Mouse (Mus musculus) forebrain, embryonic 16.5 days (tissue): ENCODE data around the gene Cpne4. TPM values are rescaled to one million over a fixed set of nuclear protein-coding genes. Genes with fewer than 3 reads are reported as not detected.

ENCODE experiments used
- ATAC-seq: fragments of 200-750 bp; cut with Nextera tagmentation; 2 replicates; pipeline ENCODE4 v1.8.0; 2017; ENCODE audit warnings: mild to moderate bottlenecking, moderate library complexity
- H3K27ac ChIP-seq: fragments of 300-500 bp; sonication (generic); 2 replicates; pipeline ENCODE4 v1.5.1; 2014; ENCODE audit warnings: low read length, control low read depth
- H3K27me3 ChIP-seq: fragments of 300-500 bp; sonication (generic); replicated peaks from 2 replicates; pipeline ENCODE4 v1.6.1; 2014; ENCODE audit warnings: low read length; ENCODE audit not compliant: control insufficient read depth, insufficient read depth
- H3K36me3 ChIP-seq: fragments of 300-500 bp; sonication (generic); 2 replicates; pipeline ENCODE4 v1.6.1; 2014; ENCODE audit not compliant: control insufficient read depth, insufficient read depth
- H3K4me1 ChIP-seq: fragments of 300-500 bp; sonication (generic); replicated peaks from 2 replicates; pipeline ENCODE4 v1.6.1; 2014; ENCODE audit warnings: low read length; ENCODE audit not compliant: control insufficient read depth, insufficient read depth
- H3K4me2 ChIP-seq: fragments of 300-500 bp; sonication (generic); 2 replicates; pipeline ENCODE4 v1.6.1; 2014; ENCODE audit warnings: mild to moderate bottlenecking, low read length, control low read depth
- H3K4me3 ChIP-seq: fragments of 300-500 bp; sonication (generic); replicated peaks from 2 replicates; pipeline ENCODE4 v1.5.1; 2014; ENCODE audit warnings: mild to moderate bottlenecking, low read length, control low read depth
- H3K9ac ChIP-seq: fragments of 300-500 bp; sonication (generic); replicated peaks from 2 replicates; pipeline ENCODE4 v1.6.1; 2014; ENCODE audit warnings: low read depth, low read length, control low read depth
- H3K9me3 ChIP-seq: fragments of 300-500 bp; sonication (generic); 2 replicates; pipeline ENCODE4 v1.6.1; 2016; ENCODE audit warnings: low read length; ENCODE audit not compliant: control insufficient read depth
- WGBS: fragments of 180-500 bp; shearing (Covaris S2); extraction: QIAGEN DNeasy Blood & Tissue Kit; methylation state at CpG from one replicate; pipeline ENCODE4 v1.1.7; 2014; 5-methylcytosine and 5-hydroxymethylcytosine counted together
- polyA plus RNA-seq: library from polyadenylated mRNA; unstranded; fragments of >200 nt; fragmentation: Nextera tagmentation; extraction: Ambion mirVana; gene quantifications from 2 replicates; pipeline ENCODE4 v1.2.1, GENCODE M21; 2015

Gene Cpne4
- polyA plus RNA-seq, 1 experiment from 2014 or later: 21.7 TPM

GRCm38 (mm10) chr9:104742661-104743380 lies 195.7 kb downstream of the Cpne4 start:
- WGBS: 66% methylated on average over 14 of the region's 14 CpGs
- Histone ChIP-seq H3K4me1 (no peaks in the 10 kb centered on the region; the same call in 1 of the 2 replicates), H3K9ac (no peak overlapping the region), H3K4me3 (no peak overlapping the region), H3K27ac (no peak overlapping the region), H3K4me2 (no peak overlapping the region), H3K9me3 (no peaks in the 10 kb centered on the region), H3K27me3 (no peaks in the 10 kb centered on the region), H3K36me3 (no peaks in the 10 kb centered on the region)
- no peak for ATAC-seq

GRCm38 (mm10) chr9:104755519-104755918 lies 208.4 kb downstream of the Cpne4 start:
- Histone ChIP-seq H3K27ac (no peak overlapping the region), H3K9me3 (no peaks in the 10 kb centered on the region), H3K4me1 (0 out of 2 replicates have a peak, but pooled peaks cover 3% of the 10 kb centered on the region), H3K4me2 (no peak overlapping the region), H3K9ac (no peak overlapping the region), H3K27me3 (no peaks in the 10 kb centered on the region), H3K4me3 (no peak overlapping the region), H3K36me3 (no peaks in the 10 kb centered on the region)
- 60% methylated on average over 14 of the region's 14 CpGs for WGBS
- ATAC-seq: peak; percentile 67

GRCm38 (mm10) chr9:104760031-104760430 lies 212.9 kb downstream of the Cpne4 start:
- Histone ChIP-seq H3K4me1 (0 out of 2 replicates have a peak, but pooled peaks cover 3% of the 10 kb centered on the region), H3K36me3 (no peaks in the 10 kb centered on the region), H3K9me3 (peaks cover 2% of the 10 kb centered on the region; the same call in 1 of the 2 replicates), H3K9ac (no peak overlapping the region), H3K4me3 (no peak overlapping the region), H3K27me3 (no peaks in the 10 kb centered on the region), H3K4me2 (no peak overlapping the region), H3K27ac (no peak overlapping the region)
- WGBS: 85% methylated on average over 7 of the region's 7 CpGs
- no peak for ATAC-seq

- no peak overlapping the region for H3K4me3 ChIP-seq
- no peaks in the 10 kb centered on the region for H3K36me3 ChIP-seq
- no peaks in the 10 kb centered on the region for H3K27me3 ChIP-seq
- H3K4me1 ChIP-seq: peaks cover 19% of the 10 kb centered on the region
- ATAC-seq: peak; percentile 90
- WGBS: 45% methylated on average over 7 of the region's 7 CpGs
- 0 out of 2 replicates have a peak overlapping the region, but pooled peaks have one; percentile 22 for H3K9ac ChIP-seq
- peak overlapping the region; percentile 75 for H3K27ac ChIP-seq
- H3K9me3 ChIP-seq: no peaks in the 10 kb centered on the region
- H3K4me2 ChIP-seq: peak overlapping the region; percentile 25; the same call in 1 of the 2 replicates
These were observed 229.2 kb downstream of the Cpne4 start for GRCm38 (mm10) chr9:104776198-104776815.

GRCm38 (mm10) chr9:104777135-104777534 lies 230.0 kb downstream of the Cpne4 start:
- 72% methylated on average over 3 of the region's 3 CpGs for WGBS

GRCm38 (mm10) chr9:104777780-104778179 lies 230.7 kb downstream of the Cpne4 start:
- H3K9me3 ChIP-seq: no peaks in the 10 kb centered on the region
- H3K4me1 ChIP-seq: peaks cover 19% of the 10 kb centered on the region
- no peak overlapping the region for H3K27ac ChIP-seq
- no peaks in the 10 kb centered on the region for H3K27me3 ChIP-seq
- no peak overlapping the region for H3K4me3 ChIP-seq
- H3K4me2 ChIP-seq: no peak overlapping the region
- WGBS: 63% methylated on average over 5 of the region's 5 CpGs
- H3K9ac ChIP-seq: no peak overlapping the region
- ATAC-seq: no peak
- no peaks in the 10 kb centered on the region for H3K36me3 ChIP-seq

More at GRCm38 (mm10) chr9:104777135-104777534, 230.0 kb downstream of the Cpne4 start:
- Histone ChIP-seq H3K4me2 (no peak overlapping the region), H3K9me3 (no peaks in the 10 kb centered on the region), H3K27me3 (no peaks in the 10 kb centered on the region), H3K4me3 (no peak overlapping the region), H3K27ac (peak overlapping the region; percentile 67), H3K4me1 (peaks cover 19% of the 10 kb centered on the region), H3K9ac (no peak overlapping the region), H3K36me3 (no peaks in the 10 kb centered on the region)
- ATAC-seq: peak; percentile 22; the same call in 1 of the 2 replicates

- H3K27ac ChIP-seq: no peak overlapping the region
- H3K4me3 ChIP-seq: no peak overlapping the region
- H3K4me2 ChIP-seq: no peak overlapping the region
- 2% methylated on average over 2 of the region's 2 CpGs for WGBS
- H3K36me3 ChIP-seq: no peaks in the 10 kb centered on the region
- H3K9me3 ChIP-seq: no peaks in the 10 kb centered on the region
- no peaks in the 10 kb centered on the region for H3K27me3 ChIP-seq
- no peak for ATAC-seq
- no peaks in the 10 kb centered on the region for H3K4me1 ChIP-seq
- no peak overlapping the region for H3K9ac ChIP-seq
These were observed 249.5 kb downstream of the Cpne4 start for GRCm38 (mm10) chr9:104796601-104797000.

- no peak for ATAC-seq
- H3K27ac ChIP-seq: no peak overlapping the region
- WGBS: 78% methylated on average over 4 of the region's 4 CpGs
- H3K36me3 ChIP-seq: no peaks in the 10 kb centered on the region
- no peaks in the 10 kb centered on the region for H3K9me3 ChIP-seq
- no peak overlapping the region for H3K9ac ChIP-seq
- no peak overlapping the region for H3K4me2 ChIP-seq
- H3K4me3 ChIP-seq: no peak overlapping the region
- no peaks in the 10 kb centered on the region for H3K27me3 ChIP-seq
- H3K4me1 ChIP-seq: no peaks in the 10 kb centered on the region
These were observed 257.7 kb downstream of the Cpne4 start for GRCm38 (mm10) chr9:104804776-104805175.

- no peak overlapping the region for H3K4me3 ChIP-seq
- H3K27ac ChIP-seq: no peak overlapping the region
These were observed 267.6 kb downstream of the Cpne4 start for GRCm38 (mm10) chr9:104814681-104815080.

More at GRCm38 (mm10) chr9:104814681-104815080, 267.6 kb downstream of the Cpne4 start:
- no peak for ATAC-seq
- H3K4me1 ChIP-seq: no peaks in the 10 kb centered on the region
- WGBS: 94% methylated on average over 2 of the region's 2 CpGs
- H3K9ac ChIP-seq: no peak overlapping the region
- no peaks in the 10 kb centered on the region for H3K9me3 ChIP-seq
- H3K27me3 ChIP-seq: no peaks in the 10 kb centered on the region
- no peaks in the 10 kb centered on the region for H3K36me3 ChIP-seq
- no peak overlapping the region for H3K4me2 ChIP-seq
